Mouse (Mus musculus) ES-Bruce4 (cell line): ENCODE measurements around the gene Lcmt2.

Experiments
- CTCF ChIP-seq: IDR thresholded peaks from one replicate; pipeline ENCODE4 v1.8.1; 2011; ENCODE audit warnings: low read depth, low read length
- EP300 ChIP-seq: IDR thresholded peaks from 2 replicates; pipeline ENCODE4 v1.6.1; 2011; ENCODE audit warnings: low read depth, low read length; ENCODE audit not compliant: insufficient read depth
- POLR2A ChIP-seq: IDR thresholded peaks from one replicate; pipeline ENCODE4 v1.8.1; 2011; ENCODE audit warnings: low read length; ENCODE audit not compliant: insufficient read depth

DNA sequence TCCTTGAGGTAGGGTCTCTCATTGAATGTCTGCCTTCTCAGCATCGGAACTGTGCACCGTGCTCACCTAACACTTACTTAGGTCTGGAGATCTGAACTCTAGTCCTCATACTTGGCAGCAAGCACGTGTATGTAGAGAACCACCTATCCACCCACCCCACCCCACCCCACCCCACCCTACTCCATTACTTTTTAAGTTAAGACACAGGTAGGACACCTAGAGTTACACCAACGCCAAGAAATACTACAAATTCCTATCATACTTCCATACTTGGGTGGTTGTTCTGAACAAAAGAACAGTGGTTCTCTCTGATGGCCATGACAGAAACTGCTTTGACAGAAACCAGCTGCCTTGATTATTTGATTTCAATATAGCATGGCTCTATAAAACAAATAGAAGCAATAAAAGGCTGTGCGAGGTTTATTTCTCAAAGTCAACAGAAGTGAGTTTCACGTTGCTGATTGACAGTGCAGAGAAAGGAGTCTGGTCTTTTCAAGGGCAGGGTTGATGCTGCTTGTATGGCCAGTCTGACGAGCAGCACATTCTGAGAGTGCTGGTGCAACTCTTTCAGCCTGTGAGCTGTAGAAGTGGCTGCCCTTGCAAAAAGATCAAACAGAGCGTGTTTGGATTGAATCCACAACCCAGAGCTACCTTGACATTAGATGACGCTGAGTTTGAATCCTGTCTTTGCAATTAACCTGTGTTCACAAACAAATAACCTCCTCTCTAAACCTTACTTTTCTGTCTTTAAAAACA, 11.4 kb downstream of the Lcmt2 start:
- no peak for TF ChIP-seq CTCF
- TF ChIP-seq EP300: no peak
- TF ChIP-seq POLR2A: no peak
